Mouse (Mus musculus): ENCODE results near the gene Lsm4.

DNA sequence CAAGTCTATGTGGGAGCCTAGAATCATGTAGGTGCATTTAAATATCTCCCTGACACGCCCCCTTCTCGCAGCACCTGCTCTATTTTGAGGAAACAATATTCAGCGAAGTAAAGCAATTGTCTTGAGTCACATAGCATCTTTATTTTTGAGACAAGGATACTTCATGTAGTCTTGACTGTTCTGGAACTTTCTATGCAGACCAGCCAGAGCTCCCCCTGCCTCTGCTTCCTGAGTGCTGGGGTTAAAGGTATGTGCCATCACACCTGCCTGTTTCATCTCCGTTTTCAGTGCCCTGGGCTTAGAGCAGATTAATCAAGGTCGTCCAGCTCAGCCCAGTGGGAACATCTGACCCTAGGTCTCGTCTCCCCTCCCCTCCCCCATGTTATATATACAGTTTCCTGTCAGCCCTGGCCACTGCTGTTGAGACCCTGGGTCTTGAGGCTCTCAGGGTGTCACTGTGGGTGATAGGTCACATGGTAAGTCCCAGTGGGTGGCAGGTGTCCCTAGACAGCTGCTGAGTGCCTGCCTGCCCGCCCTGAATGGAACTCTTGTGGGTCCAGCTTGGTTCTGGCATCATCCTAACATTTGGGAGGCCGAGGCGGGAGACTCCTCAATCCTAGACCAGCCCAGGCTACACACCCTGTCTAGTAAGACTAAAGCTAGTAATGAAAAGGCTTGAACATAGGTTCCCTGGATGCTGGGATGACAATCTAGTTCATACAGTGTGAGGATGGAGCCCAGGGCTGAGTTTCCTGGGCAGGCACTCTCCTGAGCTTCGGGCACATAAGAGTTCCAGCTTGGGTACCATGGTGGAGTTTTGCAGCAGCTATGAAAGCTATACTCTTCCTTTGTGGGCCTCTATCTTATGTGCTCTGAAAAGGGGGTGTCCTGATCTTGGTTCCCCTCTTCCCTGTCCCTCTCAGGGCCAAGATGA is 28.3 kb downstream of the Lsm4 start:
- TF ChIP-seq GABPA (IDR thresholded peaks at IDR 0.05; ENCODE audit: insufficient replicate concordance, low read depth, low read length) (no peak), KAT2A (IDR thresholded peaks at IDR 0.05; ENCODE audit: insufficient replicate concordance, low read length) (no peak), POLR2A (IDR thresholded peaks at IDR 0.05; ENCODE audit: low read depth, low read length) (peak; percentile 55; the same call in 1 of the 2 replicates), TBP (conservative IDR thresholded peaks at IDR 0.05; ENCODE audit: low read depth, low read length) (no peak), HCFC1 (IDR thresholded peaks at IDR 0.05; ENCODE audit: low read depth, low read length) (0 out of 2 replicates have a peak, but pooled peaks have one; percentile 16), SIN3A (IDR thresholded peaks at IDR 0.05; ENCODE audit: low read length) (no peak), CTCF (conservative IDR thresholded peaks at IDR 0.05 in 1 of 2, IDR thresholded peaks at IDR 0.05 in 1 of 2; ENCODE audit: low read depth in 2 of 2, low read length in 2 of 2) (no peak), IRF4 (IDR thresholded peaks at IDR 0.05; ENCODE audit: low read depth, low read length) (no peak), ELF1 (IDR thresholded peaks at IDR 0.05; ENCODE audit: low read depth, low read length) (no peak), ZNF384 (IDR thresholded peaks at IDR 0.05; ENCODE audit: low read depth, low read length) (no peak), MEF2A (IDR thresholded peaks at IDR 0.05; ENCODE audit: borderline replicate concordance, low read depth, low read length) (no peak)
